Mouse (Mus musculus) thymus, postnatal 10 days (tissue): ENCODE results near the gene Frmpd1.

ENCODE experiments used
- DNase-seq, 2 experiments: peaks; one replicate each; pipeline ENCODE4 v3.0.0; 2021; ENCODE audit warnings: low spot score in 2 of 2

Frmpd1 gene

GRCm38 (mm10) chr4:45331139-45331538, 146.5 kb downstream of the Frmpd1 start:
- no peak for DNase-seq

- DNase-seq, result no peak
Observed at GRCm38 (mm10) chr4:45332466-45332865, 147.8 kb downstream of the Frmpd1 start.
